Mouse (Mus musculus) embryonic fibroblast, embryonic 13.5 days (primary cell): Measurements from ENCODE around the gene Arl3. TPM values are rescaled to one million over a fixed set of nuclear protein-coding genes. Genes with fewer than 3 reads are reported as not detected.

ENCODE experiments used
- H3K27ac ChIP-seq: 2 replicates; pipeline ENCODE4 v1.5.1; 2012; ENCODE audit warnings: low read length, control low read depth, inconsistent platforms; ENCODE audit not compliant: insufficient read depth
- H3K4me1 ChIP-seq: 2 replicates; pipeline ENCODE4 v1.6.1; 2011; ENCODE audit warnings: low read length; ENCODE audit not compliant: control insufficient read depth, insufficient read depth
- H3K4me3 ChIP-seq: 2 replicates; pipeline ENCODE4 v1.5.1; 2011; ENCODE audit warnings: mild to moderate bottlenecking, control low read depth, low read length; ENCODE audit not compliant: insufficient read depth
- CTCF ChIP-seq: IDR thresholded peaks from 2 replicates; pipeline ENCODE4 v1.5.1; 2011; ENCODE audit warnings: mild to moderate bottlenecking, control low read depth, low read length, moderate library complexity, borderline replicate concordance; ENCODE audit not compliant: insufficient read depth
- POLR2A ChIP-seq: IDR thresholded peaks from 2 replicates; pipeline ENCODE4 v1.6.1; 2011; ENCODE audit warnings: low read depth, mild to moderate bottlenecking, control low read depth, low read length, moderate library complexity
- polyA plus RNA-seq: library from polyadenylated mRNA; stranded (reverse); fragments of >200 nt; gene quantifications from 2 replicates; pipeline ENCODE4 v1.2.4, GENCODE M21; 2011; ENCODE audit warnings: low read depth; ENCODE audit not compliant: missing spikeins, insufficient read length

Arl3 gene
- polyA plus RNA-seq, 1 experiment: 83.5 TPM

DNA sequence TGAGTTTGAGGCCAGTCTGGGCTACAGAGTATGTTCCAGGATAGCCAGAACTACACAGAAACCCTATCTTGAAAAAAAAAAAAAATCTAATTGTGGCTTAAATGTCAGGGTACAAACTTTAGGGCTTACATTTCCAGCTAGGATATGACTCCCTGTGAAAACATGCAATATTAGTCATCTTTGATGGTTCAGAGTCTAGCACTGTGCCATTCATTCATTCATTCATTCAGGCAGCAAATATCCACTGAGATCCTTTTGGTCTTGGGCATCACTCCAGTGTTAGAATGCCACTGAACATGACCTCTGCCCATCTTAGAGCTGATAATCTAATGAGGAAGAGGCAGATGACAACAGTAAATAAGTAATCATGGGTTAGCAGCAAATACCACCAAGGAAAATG is 51.3 kb downstream of the Arl3 start:
- H3K27ac ChIP-seq: peak overlapping the region; percentile 93
- no peak overlapping the region for H3K4me3 ChIP-seq
- peaks cover 26% of the 10 kb centered on the region for H3K4me1 ChIP-seq
- TF ChIP-seq CTCF (no peak), POLR2A (no peak)

DNA sequence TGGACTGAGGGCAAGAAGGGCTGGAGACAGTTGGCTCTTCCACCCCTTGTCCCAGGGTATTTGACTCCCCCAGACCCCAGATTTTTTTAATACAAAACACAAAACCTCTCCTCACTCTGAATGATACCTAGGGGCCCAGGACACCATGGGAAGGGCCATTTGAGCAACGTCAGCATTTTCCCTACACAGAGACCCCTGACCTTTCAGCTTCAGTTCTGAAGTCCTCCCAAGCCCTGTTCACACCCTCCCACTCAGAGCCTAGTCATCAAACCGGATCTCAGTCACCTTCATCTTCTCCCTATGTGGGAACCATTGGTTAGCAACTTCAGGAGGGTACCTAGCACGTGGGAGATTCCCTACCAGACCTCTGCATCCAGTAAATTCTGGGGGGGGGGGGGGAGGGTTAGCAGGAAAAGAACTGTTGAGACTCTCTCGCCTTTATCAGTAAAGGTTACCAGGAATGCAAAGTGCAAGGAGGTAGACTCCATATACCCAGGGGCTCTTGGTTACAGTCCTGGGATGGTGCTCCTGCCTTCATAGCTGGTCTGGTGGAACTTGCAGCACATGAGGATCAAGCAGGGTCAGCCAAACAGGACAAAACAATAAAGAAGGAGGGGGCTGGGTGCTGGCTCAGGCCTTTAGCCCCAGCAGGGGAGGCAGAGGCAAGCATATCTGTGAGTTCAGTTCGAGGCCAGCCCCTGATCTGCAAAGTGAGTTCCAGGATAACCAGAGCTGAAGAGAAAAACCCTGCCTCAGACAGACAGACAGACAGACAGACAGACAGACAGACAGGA is 54.0 kb downstream of the Arl3 start:
- no peak overlapping the region for H3K27ac ChIP-seq
- peaks cover 19% of the 10 kb centered on the region for H3K4me1 ChIP-seq
- H3K4me3 ChIP-seq: no peak overlapping the region
- no peak for TF ChIP-seq POLR2A
- no peak for TF ChIP-seq CTCF

DNA sequence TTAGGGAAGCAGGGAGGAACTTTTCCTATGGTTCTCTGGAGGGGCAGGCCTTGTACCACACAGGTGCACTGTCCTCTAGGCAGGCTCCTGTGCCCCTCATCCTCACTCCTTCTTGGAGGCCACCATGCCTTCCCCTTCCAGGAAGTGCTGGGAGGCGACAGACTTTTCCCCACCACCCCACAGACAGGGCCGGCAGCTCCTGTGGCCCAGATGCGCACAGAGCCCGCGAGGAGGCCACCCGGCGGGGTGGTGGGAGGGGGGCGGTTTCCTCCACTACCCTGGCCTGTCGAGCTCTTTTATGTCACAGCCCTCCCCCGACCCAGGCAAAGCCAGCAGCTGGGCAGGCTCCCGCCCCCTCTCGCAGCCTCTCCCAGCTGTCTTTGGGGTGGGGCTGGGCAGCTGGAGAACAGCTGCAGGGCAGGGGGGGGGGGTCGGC is 54.6 kb downstream of the Arl3 start:
- TF ChIP-seq POLR2A (no peak), CTCF (no peak)
- Histone ChIP-seq H3K4me1 (peaks cover 14% of the 10 kb centered on the region), H3K27ac (no peak overlapping the region), H3K4me3 (no peak overlapping the region)

DNA sequence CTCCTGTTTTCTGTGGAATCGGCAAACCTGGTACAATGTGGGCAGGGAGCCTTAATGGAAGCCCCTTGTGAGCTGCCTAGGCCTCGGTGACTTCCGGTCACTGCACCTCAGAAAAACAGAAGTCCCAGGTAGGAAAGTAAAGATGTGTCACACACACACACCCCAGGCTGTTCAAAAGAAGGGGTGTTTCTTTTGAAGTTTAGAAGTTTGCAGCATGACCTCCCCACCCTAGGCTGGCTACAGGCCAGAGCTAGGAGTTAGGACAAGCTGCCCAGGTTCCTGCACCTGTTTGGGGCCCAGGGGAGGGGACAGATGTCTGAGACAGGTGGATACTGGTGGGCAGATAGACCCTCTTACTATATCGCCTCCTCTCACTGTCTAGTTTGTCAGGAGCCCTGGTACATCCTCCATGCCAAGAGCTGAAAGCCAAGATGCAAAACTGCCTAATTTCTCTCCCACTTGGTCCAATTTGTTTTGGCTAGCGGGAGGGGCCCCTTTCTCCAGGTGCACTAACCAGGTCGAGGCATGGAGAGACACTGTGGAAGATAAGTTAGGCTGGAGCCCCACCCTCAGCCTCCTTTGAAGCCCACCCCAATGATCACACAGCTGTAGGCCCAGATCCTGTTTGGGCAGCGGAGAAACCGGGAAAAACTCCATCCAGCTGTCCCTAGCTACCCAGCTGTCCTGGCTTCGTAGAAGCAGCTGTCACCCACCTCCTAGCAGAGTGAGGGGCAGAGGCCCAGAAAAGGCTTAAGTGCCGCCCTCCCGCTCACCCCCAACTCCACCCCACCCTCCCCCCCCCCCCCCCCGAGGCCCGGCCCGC is 55.3 kb downstream of the Arl3 start:
- Histone ChIP-seq H3K27ac (no peak overlapping the region), H3K4me3 (no peak overlapping the region), H3K4me1 (peaks cover 10% of the 10 kb centered on the region)
- TF ChIP-seq CTCF (no peak), POLR2A (no peak)

DNA sequence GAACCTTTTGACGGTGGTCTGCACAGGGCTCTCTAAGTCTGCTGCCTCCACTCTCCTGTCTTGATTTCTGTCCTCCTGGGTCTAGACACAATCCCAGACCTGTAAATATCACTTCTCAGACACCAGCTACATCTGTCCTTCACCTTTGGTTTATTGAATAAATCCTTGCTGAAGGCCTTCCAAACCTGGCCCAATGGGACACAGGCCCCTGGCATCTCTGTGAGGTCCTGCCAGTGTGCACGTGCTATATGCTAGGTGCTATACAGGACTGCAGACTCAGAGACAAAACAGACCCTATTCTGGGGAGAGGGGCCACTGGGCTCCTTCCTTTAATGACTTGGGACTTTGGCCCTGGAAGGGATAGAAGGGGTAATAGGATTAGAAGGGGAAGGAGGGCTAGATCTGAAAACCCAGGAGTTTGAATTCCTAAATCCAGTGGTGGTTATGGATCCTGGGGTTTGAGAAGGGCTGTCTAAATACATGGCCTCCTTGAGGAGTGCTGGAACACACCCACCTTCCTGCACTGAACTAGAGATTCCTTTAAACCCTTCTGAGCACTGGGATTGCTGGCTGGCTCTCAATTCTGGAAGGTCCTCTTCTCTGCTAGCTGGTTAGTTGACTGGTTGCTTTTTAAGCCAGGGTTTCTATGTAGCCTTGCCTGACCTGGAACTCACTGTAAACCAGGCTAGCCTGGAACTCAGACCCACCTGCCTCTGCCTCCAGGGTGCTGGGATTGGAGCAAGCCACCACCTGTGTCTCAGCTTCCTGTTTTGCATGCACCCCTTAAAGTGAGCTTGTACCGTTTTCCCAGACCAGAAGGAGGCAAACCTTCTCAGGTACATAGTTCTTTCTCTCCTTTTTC is 56.1 kb downstream of the Arl3 start:
- no peak overlapping the region for H3K27ac ChIP-seq
- H3K4me3 ChIP-seq: no peak overlapping the region
- peaks cover 5% of the 10 kb centered on the region; the same call in 1 of the 2 replicates for H3K4me1 ChIP-seq
- TF ChIP-seq CTCF (no peak), POLR2A (no peak)

DNA sequence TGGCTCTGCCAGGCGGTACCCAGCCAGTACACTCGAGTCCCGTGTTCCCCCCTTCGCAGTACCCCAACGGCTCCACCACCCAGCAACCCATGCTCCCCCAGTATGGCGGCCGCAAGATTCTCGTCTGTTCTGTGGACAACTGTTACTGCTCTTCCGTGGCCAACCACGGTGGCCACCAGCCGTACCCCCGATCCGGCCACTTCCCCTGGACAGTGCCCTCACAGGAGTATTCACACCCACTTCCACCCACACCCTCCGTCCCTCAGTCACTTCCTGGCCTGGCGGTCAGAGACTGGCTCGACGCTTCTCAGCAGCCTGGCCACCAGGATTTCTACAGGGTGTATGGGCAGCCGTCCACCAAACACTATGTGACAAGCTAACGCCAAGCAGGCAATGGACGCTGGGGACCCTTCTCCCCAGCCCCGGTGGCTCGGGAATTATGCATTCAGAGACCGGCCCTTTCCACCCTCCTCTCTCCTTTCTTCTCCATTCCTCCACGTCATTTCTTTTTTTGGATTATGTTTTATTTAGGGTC is 57.6 kb downstream of the Arl3 start:
- no peaks in the 10 kb centered on the region for H3K4me1 ChIP-seq
- no peak overlapping the region for H3K4me3 ChIP-seq
- no peak overlapping the region for H3K27ac ChIP-seq
- TF ChIP-seq CTCF (no peak), POLR2A (no peak)

DNA sequence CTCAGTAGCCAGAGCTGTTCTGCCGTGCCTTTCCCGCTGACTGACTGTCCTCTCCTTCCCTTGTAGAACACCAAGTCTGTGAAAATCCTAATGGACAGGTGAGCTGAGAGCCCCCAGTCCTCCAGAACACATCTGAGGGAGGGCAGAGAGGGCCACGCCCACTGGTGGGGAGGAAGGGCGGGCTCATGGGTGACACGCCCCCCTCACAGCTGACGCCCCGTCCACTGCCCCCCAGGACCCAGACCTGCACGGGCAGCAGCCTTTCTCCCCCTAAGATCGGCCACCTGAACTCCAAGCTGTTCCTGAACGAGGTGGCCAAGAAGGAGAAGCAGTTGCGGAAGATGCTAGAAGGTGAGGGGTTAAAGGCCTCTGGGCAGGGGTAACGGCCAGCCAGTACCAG is 58.6 kb downstream of the Arl3 start:
- TF ChIP-seq POLR2A (no peak), CTCF (no peak)

DNA sequence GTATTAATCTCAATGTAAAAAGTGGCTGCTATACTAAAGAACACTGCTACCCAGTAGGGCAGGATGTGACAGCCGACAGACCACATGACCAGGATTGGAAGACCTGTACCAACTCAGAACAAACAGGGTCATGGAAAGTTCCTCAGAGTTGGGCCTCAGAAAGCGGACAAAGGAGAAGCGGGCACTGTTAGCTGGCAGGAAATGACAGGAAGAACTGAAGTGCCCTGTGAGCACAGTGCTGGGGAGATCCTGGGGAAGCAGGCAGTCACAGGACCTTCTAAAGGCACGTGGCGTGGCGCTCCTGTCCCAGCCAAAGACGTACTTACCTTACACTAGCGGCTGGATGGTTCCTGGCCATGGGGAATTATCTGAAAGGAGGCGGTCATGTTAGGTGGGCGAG is 61.7 kb downstream of the Arl3 start:
- no peak overlapping the region for H3K4me3 ChIP-seq
- no peak overlapping the region for H3K27ac ChIP-seq
- H3K4me1 ChIP-seq: peaks cover 18% of the 10 kb centered on the region
- no peak for TF ChIP-seq CTCF
- TF ChIP-seq POLR2A: no peak

More for the DNA sequence above, 58.6 kb downstream of the Arl3 start:
- Histone ChIP-seq H3K4me3 (no peak overlapping the region), H3K27ac (no peak overlapping the region), H3K4me1 (0 out of 2 replicates have a peak, but pooled peaks cover under 1% of the 10 kb centered on the region)

DNA sequence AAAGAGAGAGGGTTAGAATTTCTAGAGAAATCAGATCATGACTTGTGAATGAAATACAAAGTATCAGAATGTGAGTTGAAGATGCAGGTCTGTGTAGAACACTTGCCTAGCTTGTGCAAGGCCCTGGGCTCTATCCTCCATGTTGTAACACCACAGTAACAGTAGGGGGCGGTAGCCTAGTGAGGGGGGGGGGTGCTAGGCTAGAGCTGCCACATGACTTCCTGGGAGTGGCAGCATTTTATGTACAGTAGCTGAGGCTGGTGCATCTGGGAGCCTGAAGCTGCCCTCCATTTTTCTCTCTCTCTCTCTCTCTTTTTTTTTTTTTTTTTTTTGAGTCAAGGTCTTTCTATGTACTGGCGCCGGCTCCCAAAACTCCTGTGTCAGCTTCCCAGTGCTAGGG is 62.2 kb downstream of the Arl3 start:
- H3K4me3 ChIP-seq: no peak overlapping the region
- peaks cover 18% of the 10 kb centered on the region for H3K4me1 ChIP-seq
- TF ChIP-seq POLR2A (no peak), CTCF (0 out of 2 replicates have a peak, but pooled peaks have one; percentile 15)
- H3K27ac ChIP-seq: no peak overlapping the region
